In genomic region chr3:57294742-57295525, GRCm38 (mm10) we compare ENCODE assay signal across 9 mouse cellular contexts. TPM values are rescaled to one million over a fixed set of nuclear protein-coding genes. Genes with fewer than 3 reads are reported as not detected.
DNase-seq lines count a peak whose midpoint lies in the region; ATAC-seq lines count a peak whose summit lies in the region.
"Had no signal": no experiment of that assay in that cellular context is flagged by ENCODE, and none has a peak within 500 bp of the region (broad histone marks: within the 10 kb centered on the region; RNA-seq: fewer than 3 reads in every experiment).

No protein-coding gene starts in this region.

- H3K9ac ChIP-seq in forebrain, embryonic 14.5 days (ENCODE audit: low read length), result no peak overlapping the region
- H3K9ac ChIP-seq in forebrain, embryonic 12.5 days, result no peak overlapping the region
- H3K9ac ChIP-seq in forebrain, embryonic 16.5 days (replicated peaks; ENCODE audit: low read depth, low read length), result no peak overlapping the region
- no peak overlapping the region for H3K9ac ChIP-seq in neural tube, embryonic 15.5 days (replicated peaks)

- H3K36me3 ChIP-seq in forebrain, embryonic 14.5 days (ENCODE audit: control insufficient read depth, insufficient read depth, low read length), result no peaks in the 10 kb centered on the region
- no peaks in the 10 kb centered on the region for H3K36me3 ChIP-seq in forebrain, embryonic 12.5 days (replicated peaks)
- no peaks in the 10 kb centered on the region for H3K36me3 ChIP-seq in forebrain, embryonic 16.5 days (ENCODE audit: control insufficient read depth, insufficient read depth)
- H3K36me3 ChIP-seq in neural tube, embryonic 15.5 days, result no peaks in the 10 kb centered on the region

- no peaks in the 10 kb centered on the region for H3K4me1 ChIP-seq in forebrain, embryonic 14.5 days (ENCODE audit: control insufficient read depth, insufficient read depth, low read length)
- no peaks in the 10 kb centered on the region for H3K4me1 ChIP-seq in forebrain, embryonic 12.5 days
- H3K4me1 ChIP-seq in forebrain, embryonic 16.5 days (replicated peaks; ENCODE audit: control insufficient read depth, insufficient read depth, low read length), result peaks cover 6% of the 10 kb centered on the region
- H3K4me1 ChIP-seq in neural tube, embryonic 15.5 days, result 0 out of 2 replicates have a peak, but pooled peaks cover 9% of the 10 kb centered on the region

- H3K9me3 ChIP-seq in forebrain, embryonic 14.5 days (replicated peaks; ENCODE audit: control insufficient read depth, low read length), result no peaks in the 10 kb centered on the region
- no peaks in the 10 kb centered on the region for H3K9me3 ChIP-seq in forebrain, embryonic 12.5 days
- no peaks in the 10 kb centered on the region for H3K9me3 ChIP-seq in forebrain, embryonic 16.5 days (ENCODE audit: control insufficient read depth, low read length)
- H3K9me3 ChIP-seq in neural tube, embryonic 15.5 days (replicated peaks), result no peaks in the 10 kb centered on the region

- no peak overlapping the region for H3K27ac ChIP-seq in forebrain, embryonic 14.5 days (ENCODE audit: low read depth, low read length)
- no peak overlapping the region for H3K27ac ChIP-seq in forebrain, embryonic 12.5 days
- H3K27ac ChIP-seq in forebrain, embryonic 16.5 days (ENCODE audit: low read length), result no peak overlapping the region
- peak overlapping the region; percentile 63 for H3K27ac ChIP-seq in neural tube, embryonic 15.5 days (replicated peaks)

- intact Hi-C loops in heart, postnatal 36 days (cut with DNase I), result loop anchor here (2.0 kb wide), 2 partner anchors 28 to 40 kb away; no protein-coding TSS in a partner anchor

- H3K4me3 ChIP-seq in forebrain, embryonic 14.5 days (ENCODE audit: low read depth, low read length), result no peak overlapping the region
- no peak overlapping the region for H3K4me3 ChIP-seq in forebrain, embryonic 12.5 days (replicated peaks)
- no peak overlapping the region for H3K4me3 ChIP-seq in forebrain, embryonic 16.5 days (replicated peaks; ENCODE audit: low read length)
- H3K4me3 ChIP-seq in neural tube, embryonic 15.5 days (replicated peaks), result no peak overlapping the region; the same call in 1 of the 2 replicates

- H3K27me3 ChIP-seq in forebrain, embryonic 14.5 days (replicated peaks; ENCODE audit: control insufficient read depth, insufficient read depth, low read length), result no peaks in the 10 kb centered on the region
- H3K27me3 ChIP-seq in forebrain, embryonic 12.5 days, result no peaks in the 10 kb centered on the region
- no peaks in the 10 kb centered on the region for H3K27me3 ChIP-seq in forebrain, embryonic 16.5 days (replicated peaks; ENCODE audit: control insufficient read depth, insufficient read depth, low read length)
- no peaks in the 10 kb centered on the region for H3K27me3 ChIP-seq in neural tube, embryonic 15.5 days (replicated peaks)
- H3K27me3 ChIP-seq: CH12.LX had no signal

- H3K4me2 ChIP-seq in forebrain, embryonic 14.5 days (ENCODE audit: low read length), result no peak overlapping the region
- H3K4me2 ChIP-seq in forebrain, embryonic 12.5 days, result no peak overlapping the region
- peak overlapping the region; percentile 17 for H3K4me2 ChIP-seq in forebrain, embryonic 16.5 days (ENCODE audit: low read length)
- H3K4me2 ChIP-seq in neural tube, embryonic 15.5 days, result no peak overlapping the region; the same call in 1 of the 2 replicates

- no peak for ATAC-seq in forebrain, embryonic 14.5 days
- no peak for ATAC-seq in forebrain, embryonic 12.5 days (ENCODE audit: low FRiP score)
- peak; percentile 36; the same call in 1 of the 2 replicates for ATAC-seq in forebrain, embryonic 16.5 days
- ATAC-seq in neural tube, embryonic 15.5 days (ENCODE audit: low FRiP score), result peak; percentile 55; the same call in 1 of the 2 replicates

- 67% methylated on average over 21 of the region's 21 CpGs for WGBS in forebrain, embryonic 14.5 days
- 77% methylated on average over 21 of the region's 21 CpGs for WGBS in forebrain, embryonic 12.5 days
- WGBS in forebrain, embryonic 16.5 days, result 54% methylated on average over 21 of the region's 21 CpGs
- WGBS in neural tube, embryonic 15.5 days, result 60% methylated on average over 21 of the region's 21 CpGs

- peak; percentile 57 for DNase-seq in forebrain, embryonic 14.5 days (ENCODE audit: low spot score)
- peak; percentile 42 for DNase-seq in adrenal gland, adult 8-10 months
- DNase-seq in heart, postnatal 36 days, result peak; percentile 66 to 76
- DNase-seq in left cerebral cortex, adult 8-10 months (ENCODE audit: low spot score in 2 of 2), result peak; percentile 5 to 8
- no peak for DNase-seq in spleen, postnatal 10 days (ENCODE audit: low spot score in 2 of 2)

RNA-seq across cellular contexts. Expression of gene Tm4sf1, which starts 6.9 kb away (rescaled TPM):
- 20.9 and 23.8 TPM in 2 replicates for polyA plus RNA-seq in forebrain, embryonic 14.5 days (2014; fragmentation: Nextera tagmentation; extraction: Ambion mirVana)
- 7.9 and 13.1 TPM in 2 replicates for polyA plus RNA-seq in forebrain, embryonic 12.5 days (2016; fragmentation: Nextera tagmentation; extraction: Ambion mirVana)
- 10 to 100 TPM; 64.3 to 98.2 (median 76.0) TPM for total RNA-seq in adrenal gland, adult 8-10 months (2022)
- polyA plus RNA-seq in forebrain, embryonic 16.5 days (2015; fragmentation: Nextera tagmentation; extraction: Ambion mirVana), result 17.6 and 20.2 TPM in 2 replicates
- 10 to 100 TPM; 93.9 to 95.5 TPM for total RNA-seq in heart, postnatal 36 days (2021)
- total RNA-seq in left cerebral cortex, adult 8-10 months (2022), result 10 to 100 TPM; 16.8 to 20.9 (median 18.0) TPM
- polyA plus RNA-seq in neural tube, embryonic 15.5 days (2015; fragmentation: Nextera tagmentation; extraction: Ambion mirVana), result 31.1 and 42.5 TPM in 2 replicates
- total RNA-seq: CH12.LX had no signal

Comparison
In these comparisons a context has a peak if more than half of its experiments do, and no peak if none do; other contexts are left out.
1. ATAC-seq: peak in forebrain, embryonic 16.5 days (single experiment) and neural tube, embryonic 15.5 days (single experiment); none in forebrain, embryonic 14.5 days (single experiment) and forebrain, embryonic 12.5 days (single experiment).
2. DNase-seq: peak in forebrain, embryonic 14.5 days (single experiment), adrenal gland, adult 8-10 months (single experiment), heart, postnatal 36 days (2 of 2) and left cerebral cortex, adult 8-10 months (2 of 2); none in spleen, postnatal 10 days (0 of 2).